Mouse (Mus musculus) stomach, embryonic 16.5 days (tissue): ENCODE measurements around the gene Tdrd5. TPM values are rescaled to one million over a fixed set of nuclear protein-coding genes. Genes with fewer than 3 reads are reported as not detected.
"Not testable (repeated sequence)": the region's sequence is repeated elsewhere in the genome, so short reads cannot be mapped to it uniquely, and the experiment has no call there.

Experiments
- ATAC-seq: fragments of 200-750 bp; cut with Nextera tagmentation; 2 replicates; pipeline ENCODE4 v1.8.0; 2017; ENCODE audit warnings: moderate number of reproducible peaks, moderate TSS enrichment; ENCODE audit not compliant: insufficient read depth, low FRiP score
- H3K27ac ChIP-seq: fragments of 300-500 bp; sonication (generic); 2 replicates; pipeline ENCODE4 v1.5.1; 2014; ENCODE audit warnings: low read length
- H3K27me3 ChIP-seq: fragments of 300-500 bp; sonication (generic); 2 replicates; pipeline ENCODE4 v1.6.1; 2014; ENCODE audit warnings: low read length, control low read depth, mixed read lengths; ENCODE audit not compliant: control insufficient read depth, insufficient read depth
- H3K36me3 ChIP-seq: fragments of 300-500 bp; sonication (generic); 2 replicates; pipeline ENCODE4 v1.6.1; 2014; ENCODE audit warnings: low read length; ENCODE audit not compliant: control insufficient read depth, insufficient read depth
- H3K4me1 ChIP-seq: fragments of 300-500 bp; sonication (generic); 2 replicates; pipeline ENCODE4 v1.6.1; 2014; ENCODE audit warnings: low read length, control low read depth, mixed read lengths; ENCODE audit not compliant: control insufficient read depth, insufficient read depth
- H3K4me2 ChIP-seq: fragments of 300-500 bp; sonication (generic); 2 replicates; pipeline ENCODE4 v1.6.1; 2014; ENCODE audit warnings: low read depth, low read length, mixed read lengths
- H3K4me3 ChIP-seq: fragments of 300-500 bp; sonication (generic); replicated peaks from 2 replicates; pipeline ENCODE4 v1.5.1; 2014; ENCODE audit warnings: mild to moderate bottlenecking, low read length
- H3K9ac ChIP-seq: fragments of 300-500 bp; sonication (generic); 2 replicates; pipeline ENCODE4 v1.6.1; 2014; ENCODE audit warnings: low read length
- H3K9me3 ChIP-seq: fragments of 300-500 bp; sonication (generic); replicated peaks from 2 replicates; pipeline ENCODE4 v1.6.1; 2016; ENCODE audit warnings: low read length, control low read depth; ENCODE audit not compliant: control insufficient read depth
- WGBS: fragments of 180-500 bp; shearing (Covaris S2); extraction: QIAGEN DNeasy Blood & Tissue Kit; methylation state at CpG from one replicate; pipeline ENCODE4 v1.1.7; 2014; 5-methylcytosine and 5-hydroxymethylcytosine counted together
- polyA plus RNA-seq: library from polyadenylated mRNA; unstranded; fragments of >200 nt; fragmentation: Nextera tagmentation; extraction: Ambion mirVana; gene quantifications from 2 replicates; pipeline ENCODE4 v1.2.1, GENCODE M21; 2015

The Tdrd5 gene
- polyA plus RNA-seq, 1 experiment from 2014 or later: 0.62 TPM

DNA sequence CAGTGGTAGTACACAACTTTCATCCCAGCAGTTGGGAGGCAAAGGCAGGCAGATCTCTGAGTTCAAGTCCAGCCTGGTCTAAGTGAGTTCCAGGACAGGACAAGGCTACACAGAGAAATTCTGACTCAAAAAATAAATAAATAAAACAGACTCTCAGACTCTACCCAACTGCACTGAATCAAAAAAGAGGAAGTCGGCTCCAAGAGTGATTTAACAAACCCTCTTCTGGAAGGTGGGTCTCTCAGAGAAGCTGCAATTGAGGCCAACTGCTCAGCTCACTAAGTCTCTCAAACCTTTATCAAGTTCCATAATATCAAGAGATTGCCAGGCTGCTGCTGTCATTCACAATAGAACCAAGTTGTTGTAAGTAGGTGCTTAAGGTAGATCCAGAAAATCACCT lies 5.1 kb upstream of the Tdrd5 start:
- Histone ChIP-seq H3K4me1 (0 out of 2 replicates have a peak, but pooled peaks cover 2% of the 10 kb centered on the region), H3K4me3 (no peak overlapping the region), H3K27me3 (peaks cover 45% of the 10 kb centered on the region), H3K27ac (no peak overlapping the region), H3K9ac (no peak overlapping the region), H3K4me2 (no peak overlapping the region), H3K9me3 (no peaks in the 10 kb centered on the region), H3K36me3 (no peaks in the 10 kb centered on the region)
- 56% methylated on average over 1 of the region's 1 CpGs for WGBS
- no peak for ATAC-seq

GRCm38 (mm10) chr1:156290016-156290415 lies 13.4 kb downstream of the Tdrd5 start:
- ATAC-seq: no peak
- Histone ChIP-seq H3K4me2 (no peak overlapping the region), H3K36me3 (no peaks in the 10 kb centered on the region), H3K4me3 (no peak overlapping the region), H3K4me1 (no peaks in the 10 kb centered on the region), H3K27me3 (no peaks in the 10 kb centered on the region), H3K27ac (no peak overlapping the region), H3K9me3 (no peaks in the 10 kb centered on the region), H3K9ac (no peak overlapping the region)
- WGBS: 89% methylated on average over 6 of the region's 6 CpGs

GRCm38 (mm10) chr1:156289222-156289587 lies 14.3 kb downstream of the Tdrd5 start:
- ATAC-seq, H3K4me3 ChIP-seq, H3K27ac ChIP-seq, H3K4me2 ChIP-seq, H3K9me3 ChIP-seq, H3K9ac ChIP-seq, H3K27me3 ChIP-seq, H3K36me3 ChIP-seq, H3K4me1 ChIP-seq: not testable (repeated sequence)
- WGBS: 60% methylated on average over 10 of the region's 10 CpGs

- Histone ChIP-seq H3K9ac (no peak overlapping the region), H3K4me3 (no peak overlapping the region), H3K36me3 (no peaks in the 10 kb centered on the region), H3K4me2 (no peak overlapping the region), H3K9me3 (no peaks in the 10 kb centered on the region), H3K27ac (no peak overlapping the region), H3K4me1 (no peaks in the 10 kb centered on the region), H3K27me3 (no peaks in the 10 kb centered on the region)
- ATAC-seq: no peak
- 81% methylated on average over 9 of the region's 9 CpGs for WGBS
Observed at GRCm38 (mm10) chr1:156288556-156289221, 14.8 kb downstream of the Tdrd5 start.

- Histone ChIP-seq H3K9me3 (no peaks in the 10 kb centered on the region), H3K27ac (no peak overlapping the region), H3K36me3 (no peaks in the 10 kb centered on the region), H3K9ac (no peak overlapping the region), H3K4me1 (no peaks in the 10 kb centered on the region), H3K4me3 (no peak overlapping the region), H3K4me2 (no peak overlapping the region), H3K27me3 (no peaks in the 10 kb centered on the region)
- no peak for ATAC-seq
- WGBS: 82% methylated on average over 5 of the region's 5 CpGs
Observed at GRCm38 (mm10) chr1:156285541-156285896, 17.9 kb downstream of the Tdrd5 start.

GRCm38 (mm10) chr1:156284851-156285540 lies 18.5 kb downstream of the Tdrd5 start:
- no peaks in the 10 kb centered on the region for H3K27me3 ChIP-seq
- H3K36me3 ChIP-seq: no peaks in the 10 kb centered on the region
- H3K4me2 ChIP-seq: no peak overlapping the region
- no peak for ATAC-seq
- no peaks in the 10 kb centered on the region for H3K4me1 ChIP-seq
- no peak overlapping the region for H3K9ac ChIP-seq
- no peak overlapping the region for H3K4me3 ChIP-seq
- no peak overlapping the region for H3K27ac ChIP-seq
- 42% methylated on average over 9 of the region's 9 CpGs for WGBS
- no peaks in the 10 kb centered on the region for H3K9me3 ChIP-seq

DNA sequence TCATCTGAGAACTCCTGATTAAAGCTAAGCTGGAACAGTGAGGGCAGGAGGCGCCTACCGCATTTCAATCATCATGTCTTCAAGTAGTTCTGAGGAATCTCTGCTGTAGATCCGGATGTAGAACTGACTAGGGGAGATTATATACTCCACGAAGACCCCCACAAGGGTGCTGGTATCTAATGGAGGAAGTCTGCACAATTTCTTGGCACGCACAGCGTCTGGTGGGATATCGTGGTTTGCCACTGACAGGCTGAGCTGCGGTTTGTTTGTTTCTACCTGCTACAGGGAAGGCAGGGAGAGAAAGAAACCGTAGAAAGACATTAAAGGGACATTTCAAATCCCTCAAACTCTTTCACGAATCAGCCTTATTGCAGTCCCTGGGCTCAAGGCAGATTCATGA lies 19.3 kb downstream of the Tdrd5 start:
- 65% methylated on average over 10 of the region's 10 CpGs for WGBS
- ATAC-seq: no peak

DNA sequence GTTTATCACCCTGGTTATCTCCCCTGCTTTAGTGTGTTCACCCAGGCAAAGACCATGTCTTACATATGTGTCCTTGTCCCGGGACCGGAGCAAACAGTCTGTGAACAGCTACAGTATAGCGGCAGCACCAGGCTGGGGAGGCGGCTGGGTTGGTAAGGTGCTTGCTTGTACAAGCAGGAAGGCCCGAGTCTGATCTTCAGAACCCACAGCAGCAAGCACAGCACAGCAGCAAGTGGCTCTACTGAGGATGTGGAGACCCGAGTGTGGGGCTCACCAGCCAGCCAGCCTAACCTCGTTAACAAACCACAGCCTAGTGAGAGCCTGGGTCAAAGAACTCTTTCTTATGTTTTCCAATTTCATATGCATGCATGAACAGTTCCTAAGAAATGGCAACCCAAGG lies 23.3 kb downstream of the Tdrd5 start:
- no peak overlapping the region for H3K27ac ChIP-seq
- 73% methylated on average over 7 of the region's 7 CpGs for whole genome bisulfite sequencing
- H3K9ac ChIP-seq: no peak overlapping the region
- no peaks in the 10 kb centered on the region for H3K9me3 ChIP-seq
- no peaks in the 10 kb centered on the region for H3K36me3 ChIP-seq
- no peak for ATAC-seq
- H3K4me1 ChIP-seq: no peaks in the 10 kb centered on the region
- no peak overlapping the region for H3K4me2 ChIP-seq
- H3K4me3 ChIP-seq: no peak overlapping the region
- no peaks in the 10 kb centered on the region for H3K27me3 ChIP-seq

More for the DNA sequence above, 19.3 kb downstream of the Tdrd5 start:
- Histone ChIP-seq H3K4me1 (no peaks in the 10 kb centered on the region), H3K27ac (no peak overlapping the region), H3K4me2 (no peak overlapping the region), H3K27me3 (no peaks in the 10 kb centered on the region), H3K4me3 (no peak overlapping the region), H3K9ac (no peak overlapping the region), H3K9me3 (no peaks in the 10 kb centered on the region), H3K36me3 (no peaks in the 10 kb centered on the region)

GRCm38 (mm10) chr1:156273647-156274046 lies 29.8 kb downstream of the Tdrd5 start:
- Histone ChIP-seq H3K27me3 (no peaks in the 10 kb centered on the region), H3K36me3 (no peaks in the 10 kb centered on the region), H3K4me3 (no peak overlapping the region), H3K9me3 (no peaks in the 10 kb centered on the region), H3K4me1 (no peaks in the 10 kb centered on the region), H3K9ac (no peak overlapping the region), H3K4me2 (no peak overlapping the region), H3K27ac (no peak overlapping the region)
- WGBS: 71% methylated on average over 7 of the region's 7 CpGs
- ATAC-seq: no peak
